Mouse (Mus musculus): Measurements from ENCODE around the gene Cela3a.

The Cela3a gene

DNA sequence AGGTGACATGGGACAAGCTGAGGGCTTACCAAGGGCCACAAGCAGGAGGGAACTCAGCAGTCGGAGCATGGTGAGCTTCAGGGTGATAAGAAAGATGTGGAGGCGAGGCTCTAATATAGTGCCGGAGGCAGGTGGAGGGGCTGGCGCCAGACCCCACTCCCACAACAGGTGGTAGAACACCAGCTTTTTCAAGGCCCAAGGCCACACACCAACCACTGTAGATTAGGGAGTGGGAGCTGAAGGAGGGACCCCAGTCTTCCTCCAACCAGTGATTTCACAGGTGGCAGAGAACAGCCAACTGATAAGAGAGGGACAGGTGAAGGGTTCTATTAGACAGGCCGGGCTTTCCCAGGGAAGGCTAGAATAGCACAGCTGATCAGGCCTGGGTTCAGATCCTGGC lies at the start of gene Cela3a:
Cela3a (minus strand) TSS at position 101 of the 400 bp plus-strand sequence.
- no peak for TF ChIP-seq GATA4 (IDR thresholded peaks at IDR 0.05; ENCODE audit: insufficient replicate concordance, low read length)

DNA sequence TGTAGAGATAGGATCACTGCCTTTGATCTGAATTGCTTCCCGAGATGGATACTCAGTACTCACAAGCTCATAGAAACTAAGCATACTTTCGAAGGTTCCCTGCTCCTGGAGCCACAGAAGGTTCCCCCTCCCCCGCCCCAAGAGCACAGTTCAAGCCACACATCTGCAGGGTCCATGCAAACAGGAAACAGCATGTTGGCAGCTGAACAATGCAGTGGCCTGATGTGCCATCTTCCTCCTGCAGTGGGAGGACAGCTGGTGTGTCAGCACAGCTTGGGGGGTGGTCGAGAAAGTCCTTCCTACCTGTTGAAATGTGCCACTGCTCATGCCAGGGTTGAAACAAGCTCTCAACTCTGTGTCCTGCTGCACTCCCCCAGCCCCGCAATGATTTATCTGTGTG lies 49.3 kb upstream of the Cela3a start:
- no peak for TF ChIP-seq GATA4 (IDR thresholded peaks at IDR 0.05; ENCODE audit: insufficient replicate concordance, low read length)

DNA sequence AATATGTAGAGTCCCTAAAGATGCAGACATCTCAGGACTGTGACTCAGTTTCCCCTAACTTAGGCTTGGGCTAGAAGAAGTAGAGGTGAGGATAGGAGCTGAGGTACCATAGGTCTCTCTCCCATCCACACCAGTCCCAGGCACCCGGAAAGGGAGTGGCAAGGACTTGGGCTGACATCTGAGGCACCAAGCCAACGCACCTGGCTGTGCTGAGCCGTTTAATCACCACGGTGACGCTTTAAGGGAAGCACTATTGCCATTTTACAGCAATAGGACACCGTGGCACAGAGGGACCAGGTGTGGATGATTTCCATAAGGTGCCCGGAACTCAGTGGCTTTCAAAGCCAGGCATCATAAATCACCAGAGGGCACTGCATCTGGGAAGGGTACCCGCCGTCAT lies 48.7 kb upstream of the Cela3a start:
- TF ChIP-seq GATA4 (IDR thresholded peaks at IDR 0.05; ENCODE audit: insufficient replicate concordance, low read length): no peak

DNA sequence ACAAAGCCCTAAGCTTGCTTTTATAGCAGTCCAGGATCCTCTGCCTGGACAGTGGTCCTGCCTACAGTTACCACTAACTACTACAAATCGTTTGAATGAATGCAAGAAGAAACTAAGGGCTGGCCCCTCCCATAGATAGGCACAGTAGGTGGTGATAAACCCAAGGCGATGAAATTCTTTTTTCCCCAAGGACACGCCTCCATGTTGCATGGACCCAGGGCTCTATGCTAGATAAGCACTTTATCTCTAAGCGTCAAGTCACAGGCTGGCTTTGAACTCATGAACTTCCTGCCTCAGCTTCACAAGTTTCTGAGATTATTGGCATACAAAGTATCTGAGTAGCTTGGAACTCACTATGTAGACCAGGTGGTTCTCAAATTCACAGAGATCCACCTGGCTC lies 47.7 kb upstream of the Cela3a start:
- no peak for TF ChIP-seq GATA4 (IDR thresholded peaks at IDR 0.05; ENCODE audit: insufficient replicate concordance, low read length)

DNA sequence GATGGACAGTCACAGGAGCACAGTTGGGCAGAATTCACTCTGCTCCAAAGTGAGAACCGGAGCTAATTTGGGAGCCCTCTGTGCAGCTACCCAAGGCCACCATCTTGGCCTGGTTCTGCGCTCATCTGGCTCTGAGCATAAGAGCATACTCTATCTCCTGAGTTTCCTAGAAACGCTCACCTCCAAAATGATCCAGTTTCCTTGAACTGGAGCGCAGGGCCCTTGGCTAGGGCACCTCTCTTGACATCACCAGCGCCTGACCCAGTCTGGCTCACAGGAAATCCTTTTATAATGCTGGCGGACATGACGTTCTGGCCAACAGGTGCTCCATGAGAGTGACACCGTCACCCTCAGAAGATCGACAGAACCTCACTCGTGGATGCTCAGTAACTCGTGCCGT lies 47.0 kb upstream of the Cela3a start:
- no peak for TF ChIP-seq GATA4 (IDR thresholded peaks at IDR 0.05; ENCODE audit: insufficient replicate concordance, low read length)

DNA sequence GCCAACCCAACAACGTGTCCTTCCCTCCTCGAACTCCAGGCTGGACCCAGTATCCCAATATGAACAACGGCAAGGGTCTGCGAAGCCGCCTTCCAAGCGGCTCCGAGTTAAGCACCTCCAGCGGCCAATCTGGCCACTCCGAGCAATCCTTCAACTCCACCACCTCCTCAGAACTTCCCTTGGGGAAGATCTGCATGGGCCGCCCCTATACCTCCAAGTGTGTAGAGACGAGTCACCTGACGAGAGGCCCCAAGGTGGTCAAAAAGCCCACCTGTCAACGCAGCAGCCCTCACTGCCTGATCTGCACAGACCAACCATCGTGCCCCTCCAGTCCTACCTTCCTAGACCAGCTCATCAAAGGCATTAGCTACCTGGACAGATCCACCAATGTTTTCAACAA lies 45.0 kb upstream of the Cela3a start:
- no peak for TF ChIP-seq GATA4 (IDR thresholded peaks at IDR 0.05; ENCODE audit: insufficient replicate concordance, low read length)

DNA sequence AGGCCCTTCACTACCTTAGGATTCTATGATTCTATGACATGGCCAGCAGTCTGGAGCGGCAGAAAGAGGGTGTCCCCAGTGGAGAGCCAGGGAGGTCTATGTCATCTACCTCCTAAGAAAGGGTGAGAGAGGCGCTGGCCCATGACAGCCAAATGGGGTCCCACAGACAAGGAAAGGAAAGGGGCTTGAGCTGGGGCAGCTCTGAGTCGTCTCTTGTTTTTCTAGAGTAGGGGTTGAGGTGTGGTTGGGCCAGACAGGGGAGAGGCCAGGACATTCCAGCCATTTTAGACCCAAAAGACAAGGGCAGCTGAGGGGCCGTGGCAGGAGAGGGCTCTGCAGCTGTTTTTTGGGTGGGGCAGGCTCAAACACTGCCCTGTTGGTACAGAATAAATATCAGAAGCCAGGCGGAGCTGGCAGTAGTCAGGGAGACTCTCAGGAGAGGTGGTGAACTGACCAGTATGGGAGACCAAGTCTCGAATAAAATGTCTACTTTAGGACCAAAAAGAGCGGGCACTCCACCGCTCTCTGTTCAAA lies 43.7 kb upstream of the Cela3a start, which contains the start of gene 1700013G24Rik:
1700013G24Rik (plus strand) TSS at position 51 of the 534 bp plus-strand sequence.
- no peak for TF ChIP-seq GATA4 (IDR thresholded peaks at IDR 0.05; ENCODE audit: insufficient replicate concordance, low read length)

DNA sequence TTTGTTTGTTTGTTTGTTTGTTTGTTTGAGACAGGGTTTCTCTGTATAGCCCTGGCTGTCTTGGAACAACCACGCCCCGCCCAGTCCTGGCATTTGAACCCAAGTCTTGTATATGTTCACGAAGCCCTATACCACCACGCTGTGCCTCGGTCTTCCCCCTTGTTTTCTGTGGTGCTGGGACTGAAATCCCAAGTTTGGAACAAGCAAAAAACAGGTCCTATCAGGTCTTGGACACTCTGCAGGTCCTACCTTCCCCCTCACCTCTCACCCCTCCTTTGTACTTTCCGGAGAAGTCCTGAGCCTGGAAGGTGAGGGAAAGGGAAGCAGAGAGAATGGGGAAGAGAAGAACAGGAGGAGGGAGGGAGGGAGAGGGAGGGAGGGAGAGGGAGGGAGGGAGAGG lies 42.6 kb upstream of the Cela3a start:
- TF ChIP-seq GATA4 (IDR thresholded peaks at IDR 0.05; ENCODE audit: insufficient replicate concordance, low read length): no peak

DNA sequence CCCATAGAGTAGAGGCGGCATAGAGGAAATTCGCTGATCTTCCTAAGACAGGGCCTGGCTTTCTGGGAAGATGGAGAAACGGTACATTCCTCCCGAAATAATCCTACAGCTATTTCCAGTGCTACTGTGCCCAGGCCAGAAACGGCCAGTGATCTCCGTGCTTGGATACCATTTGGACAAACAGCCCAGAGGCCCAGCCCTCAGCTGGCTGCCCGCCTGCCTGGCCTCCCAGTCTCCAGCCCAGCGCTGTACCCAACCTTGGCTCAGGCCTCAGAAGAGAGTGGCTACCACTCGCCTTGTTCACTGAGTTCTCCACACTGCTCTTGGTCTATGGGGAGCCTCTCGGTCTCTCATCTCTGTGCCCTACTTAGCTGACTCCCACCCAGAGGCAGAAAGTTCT lies 40.1 kb upstream of the Cela3a start:
- no peak for TF ChIP-seq GATA4 (IDR thresholded peaks at IDR 0.05; ENCODE audit: insufficient replicate concordance, low read length)

DNA sequence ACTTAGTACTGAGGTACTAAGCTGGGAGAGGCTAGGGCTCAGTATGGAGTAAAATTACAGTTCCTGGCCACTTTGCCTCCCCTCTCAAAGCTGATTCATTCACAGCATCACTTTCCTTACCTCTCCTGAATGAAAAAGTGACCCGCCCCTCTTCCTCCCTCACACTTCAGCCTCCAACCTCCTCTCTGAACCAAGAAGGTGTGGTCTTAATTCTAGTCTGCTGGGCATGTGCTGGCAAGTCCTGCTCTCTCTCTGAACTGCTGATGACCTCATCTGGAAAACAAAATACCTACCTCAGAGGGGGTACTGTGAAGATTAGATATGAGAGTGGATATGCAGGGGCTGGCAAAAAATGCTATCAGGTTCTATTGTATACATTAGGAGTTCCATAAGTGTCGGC lies 39.5 kb upstream of the Cela3a start:
- TF ChIP-seq GATA4 (IDR thresholded peaks at IDR 0.05; ENCODE audit: insufficient replicate concordance, low read length): no peak

DNA sequence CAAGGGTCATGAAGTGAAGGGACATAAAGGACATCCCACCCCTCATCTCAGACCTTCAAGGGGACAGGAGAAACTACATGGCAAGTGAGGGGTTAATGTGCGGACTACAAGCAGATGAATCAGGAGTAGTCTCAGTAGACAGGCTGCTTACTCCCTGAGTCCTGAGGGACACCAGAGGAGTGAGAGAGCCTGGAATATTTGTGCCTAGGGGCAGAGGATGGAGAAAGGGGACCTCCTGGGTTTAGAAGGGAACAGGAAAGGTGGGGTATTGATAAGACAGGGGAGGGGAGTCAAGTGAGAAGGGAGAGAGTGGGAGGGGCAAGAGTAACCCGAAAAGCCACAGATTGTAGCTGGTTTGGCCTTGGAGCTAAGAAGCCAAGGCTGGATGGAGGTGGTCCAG lies 39.0 kb upstream of the Cela3a start:
- no peak for TF ChIP-seq GATA4 (IDR thresholded peaks at IDR 0.05; ENCODE audit: insufficient replicate concordance, low read length)

DNA sequence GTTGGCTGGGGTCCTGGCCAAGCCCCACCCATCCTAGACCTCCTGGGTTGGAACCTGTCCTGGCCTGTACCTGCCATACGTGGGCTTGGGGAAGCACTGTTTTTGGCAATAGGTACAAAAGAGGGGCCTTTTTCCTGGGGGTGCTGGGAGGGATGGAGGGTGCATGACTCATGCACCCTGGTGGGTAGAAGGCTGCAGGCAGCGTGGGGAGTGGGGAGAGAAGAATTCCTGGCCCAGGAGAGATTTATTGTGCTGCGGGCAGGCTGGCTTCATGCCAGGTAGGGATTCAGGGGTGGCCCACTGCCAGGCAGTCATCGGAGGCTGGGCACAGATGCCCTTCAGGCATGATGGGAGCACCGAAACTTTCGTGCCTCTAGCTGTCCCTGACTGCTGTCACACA lies 38.6 kb upstream of the Cela3a start:
- TF ChIP-seq GATA4 (IDR thresholded peaks at IDR 0.05; ENCODE audit: insufficient replicate concordance, low read length): no peak

DNA sequence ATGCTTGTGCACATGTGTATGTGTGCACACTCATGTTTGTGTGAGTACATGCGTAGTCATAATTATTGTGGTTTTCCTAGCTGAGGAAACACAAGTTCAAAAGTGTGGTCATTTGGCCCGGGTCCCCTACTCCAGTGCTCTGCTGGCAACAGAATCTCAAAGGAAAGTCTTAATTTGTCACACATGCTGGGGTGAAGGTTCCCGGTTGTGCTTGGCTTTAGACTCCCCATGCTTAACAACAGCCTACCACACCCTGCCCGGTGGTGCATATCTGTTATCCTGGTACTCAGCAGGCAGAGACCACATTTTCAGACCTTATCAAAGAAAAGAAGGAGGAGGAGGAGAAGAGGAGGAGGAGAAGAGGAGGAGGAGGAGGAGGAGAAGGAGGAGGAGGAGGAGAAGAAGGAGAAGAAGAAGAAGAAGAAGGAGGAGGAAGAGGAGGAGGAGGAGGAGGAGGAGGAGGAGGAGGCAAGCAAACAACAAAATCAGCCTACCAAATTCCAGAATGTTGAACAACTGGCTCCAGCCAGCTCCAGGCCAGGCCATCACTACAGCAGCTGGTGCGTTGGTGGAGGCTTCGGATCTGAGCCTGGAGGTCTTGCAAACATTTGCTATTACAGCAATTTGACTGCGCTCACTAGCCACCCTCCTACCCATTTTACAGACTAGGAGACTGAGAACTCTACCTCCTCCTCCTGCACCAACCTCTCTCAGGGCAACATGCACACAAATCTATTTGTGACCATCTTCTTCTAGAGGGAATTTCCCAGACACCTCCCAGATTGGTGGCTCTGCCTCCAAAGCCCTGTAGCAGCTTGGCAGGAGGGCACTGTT lies 38.0 kb upstream of the Cela3a start:
- no peak for TF ChIP-seq GATA4 (IDR thresholded peaks at IDR 0.05; ENCODE audit: insufficient replicate concordance, low read length)

DNA sequence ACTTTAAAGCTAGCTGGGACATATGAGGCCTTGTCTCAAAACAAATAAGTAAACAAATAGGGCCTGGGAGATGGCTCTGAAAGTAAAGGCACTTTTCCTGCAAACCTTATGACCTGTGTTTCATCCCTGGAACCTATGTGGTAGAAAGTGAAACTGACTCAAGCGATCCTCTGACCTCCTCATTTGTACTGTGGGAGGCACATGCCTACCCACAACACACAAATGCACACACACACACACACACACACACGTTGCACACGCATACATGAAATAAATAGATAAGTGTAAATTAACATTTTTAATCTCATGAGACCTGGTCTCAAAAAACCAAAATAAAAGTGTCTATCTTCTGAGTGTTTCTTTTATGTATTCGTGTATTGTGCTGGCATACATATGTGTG lies 36.3 kb upstream of the Cela3a start:
- no peak for TF ChIP-seq GATA4 (IDR thresholded peaks at IDR 0.05; ENCODE audit: insufficient replicate concordance, low read length)

DNA sequence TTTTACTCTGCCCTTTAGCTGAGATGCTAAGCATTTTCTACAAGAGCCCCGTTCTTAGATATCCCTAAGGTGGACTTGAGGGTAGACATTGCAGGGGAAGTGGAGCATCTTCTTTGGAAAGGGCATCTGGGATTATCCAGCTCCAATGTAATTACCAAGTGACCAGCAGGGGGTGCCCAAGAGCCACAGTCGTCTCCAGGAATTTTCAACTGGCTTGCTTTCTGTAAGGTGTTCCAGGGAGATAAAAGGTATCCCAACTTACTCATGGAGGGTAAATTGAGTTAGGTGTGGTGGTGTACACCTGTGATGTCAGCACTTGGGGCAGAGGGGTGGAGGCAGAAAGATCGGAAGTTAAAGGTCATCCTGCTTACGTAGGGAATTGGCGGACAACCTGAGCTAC lies 34.0 kb upstream of the Cela3a start:
- no peak; the same call in 1 of the 2 replicates for TF ChIP-seq GATA4 (IDR thresholded peaks at IDR 0.05; ENCODE audit: insufficient replicate concordance, low read length)

DNA sequence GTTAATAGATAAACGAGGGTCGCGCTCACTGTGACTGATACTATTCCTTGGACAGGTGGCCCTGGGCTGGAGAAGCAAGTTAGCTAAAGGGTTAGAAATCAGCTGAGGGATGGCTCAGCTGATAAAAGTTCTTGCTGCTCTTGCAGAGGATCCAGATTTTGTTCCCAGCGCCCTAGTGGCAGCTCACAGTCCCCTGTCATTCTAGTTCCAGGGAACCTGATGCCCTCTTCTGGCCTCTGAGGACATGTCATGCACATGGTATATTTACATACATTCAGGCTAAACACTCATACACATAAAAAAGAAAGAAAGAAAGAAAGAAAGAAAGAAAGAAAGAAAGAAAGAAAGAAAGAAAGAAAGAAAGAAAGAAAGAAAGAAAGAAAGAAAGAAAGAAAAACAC lies 31.7 kb upstream of the Cela3a start:
- TF ChIP-seq GATA4 (IDR thresholded peaks at IDR 0.05; ENCODE audit: insufficient replicate concordance, low read length): no peak

DNA sequence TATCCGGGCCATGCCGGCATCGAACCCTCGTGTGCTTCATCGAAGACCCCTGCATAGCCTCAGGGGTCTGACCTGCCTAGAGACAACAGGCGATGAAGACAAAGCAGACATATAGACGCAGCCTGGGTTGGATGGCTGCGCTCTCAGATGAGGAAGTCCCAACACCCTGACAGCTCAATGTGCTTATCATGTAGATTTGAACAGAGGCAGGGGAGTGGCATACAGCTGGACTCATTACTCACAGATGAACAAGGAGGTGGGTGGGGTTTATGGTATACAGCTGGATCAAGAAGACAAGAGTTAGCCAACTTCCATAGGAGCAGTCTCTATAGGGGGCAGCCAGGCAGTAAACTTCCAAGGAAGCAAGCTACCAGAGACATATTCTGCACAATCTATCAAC lies 29.3 kb upstream of the Cela3a start:
- no peak for TF ChIP-seq GATA4 (IDR thresholded peaks at IDR 0.05; ENCODE audit: insufficient replicate concordance, low read length)
